In the genomic region with DNA sequence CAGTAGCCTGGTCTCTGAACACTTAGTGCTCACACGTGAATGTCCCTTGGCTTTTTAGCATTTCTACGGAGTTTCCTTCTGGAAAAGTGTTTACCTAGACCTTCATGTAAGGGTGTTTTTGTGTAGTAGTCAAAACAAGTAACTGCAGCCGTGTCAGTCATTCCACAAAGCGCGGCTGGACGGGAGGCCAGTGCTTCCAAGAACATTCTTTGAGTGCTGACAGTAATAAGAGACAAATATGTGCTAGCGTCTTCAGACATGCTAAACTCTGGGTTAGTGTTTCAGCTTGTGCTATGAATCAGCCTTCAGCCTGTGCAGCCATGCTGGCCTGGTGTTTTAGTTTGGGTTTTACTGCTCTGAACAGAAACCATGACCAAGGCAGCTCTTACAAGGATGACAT, we compare ENCODE assay signal across 30 mouse cellular contexts. TPM values are rescaled to one million over a fixed set of nuclear protein-coding genes. Genes with fewer than 3 reads are reported as not detected.
A peak's percentile ranks its signal among the peaks of the same experiment; 100 is the strongest.
DNase-seq lines count a peak whose midpoint lies in the region; ATAC-seq and TF ChIP-seq lines count a peak whose summit lies in the region.
"Had no signal": no experiment of that assay in that cellular context is flagged by ENCODE, and none has a peak within 500 bp of the region (broad histone marks: within the 10 kb centered on the region; RNA-seq: fewer than 3 reads in every experiment).

No protein-coding gene starts in this region.

- H3K27ac ChIP-seq in embryonic facial prominence, embryonic 12.5 days, result 0 out of 2 replicates have a peak overlapping the region, but pooled peaks have one; percentile 6
- no peak overlapping the region for H3K27ac ChIP-seq in embryonic facial prominence, embryonic 10.5 days (replicated peaks)
- H3K27ac ChIP-seq: heart, adult 2 months; heart, embryonic 13.5 days; hindbrain, embryonic 14.5 days; kidney, embryonic 15.5 days; limb, embryonic 12.5 days; liver, embryonic 12.5 days; midbrain, embryonic 10.5 days; midbrain, embryonic 15.5 days had no signal

- no peak for TF ChIP-seq POLR2A in lung, adult 2 months (IDR thresholded peaks at IDR 0.05; ENCODE audit: borderline replicate concordance, extremely low read depth, low read depth, low read length)

- ATAC-seq in embryonic facial prominence, embryonic 12.5 days (ENCODE audit: insufficient number of reproducible peaks, insufficient read depth, low FRiP score, low TSS enrichment), result no peak
- ATAC-seq: liver, embryonic 12.5 days; liver, postnatal 0 days had no signal

- no peak for DNase-seq in embryonic facial prominence, embryonic 10.5 days (ENCODE audit: low spot score)
- peak; percentile 14 to 17 for DNase-seq in gastrocnemius, adult 8-10 months (ENCODE audit: low spot score in 2 of 2)
- DNase-seq in gastrocnemius, postnatal 10 days, result no peak
- peak; percentile 32 for DNase-seq in lung, postnatal 10 days
- DNase-seq in lung, adult 2 months, result no peak
- DNase-seq in frontal cortex, postnatal 10 days (ENCODE audit: low spot score in 2 of 2), result no peak
- no peak for DNase-seq in liver
- DNase-seq: adrenal gland, adult 8-10 months; cerebellum, adult 2 months; cerebellum, postnatal 14 days; heart, adult 2 months; heart, postnatal 10 days; kidney, adult 18-20 months; kidney, postnatal 25 days; right cerebral cortex, postnatal 4 days; thymus, adult 2 months; thymus, postnatal 36 days had no signal

- no peaks in the 10 kb centered on the region for H3K27me3 ChIP-seq in embryonic facial prominence, embryonic 12.5 days
- no peaks in the 10 kb centered on the region for H3K27me3 ChIP-seq in embryonic facial prominence, embryonic 10.5 days (replicated peaks; ENCODE audit: low read depth, poor library complexity, severe bottlenecking)
- H3K27me3 ChIP-seq: CH12.LX; heart, embryonic 13.5 days; kidney, embryonic 15.5 days; limb, embryonic 12.5 days; liver, embryonic 12.5 days; midbrain, embryonic 15.5 days had no signal

- H3K4me1 ChIP-seq in embryonic facial prominence, embryonic 12.5 days, result no peaks in the 10 kb centered on the region; the same call in 1 of the 2 replicates
- no peaks in the 10 kb centered on the region for H3K4me1 ChIP-seq in embryonic facial prominence, embryonic 10.5 days
- no peaks in the 10 kb centered on the region for H3K4me1 ChIP-seq in lung, adult 2 months (ENCODE audit: control insufficient read depth, insufficient read depth, low read length)
- H3K4me1 ChIP-seq: heart, embryonic 13.5 days; kidney, embryonic 15.5 days; liver, embryonic 12.5 days; midbrain, embryonic 10.5 days; midbrain, embryonic 15.5 days had no signal

- WGBS in embryonic facial prominence, embryonic 12.5 days, result 80% methylated on average over 7 of the region's 7 CpGs
- WGBS in embryonic facial prominence, embryonic 10.5 days, result 89% methylated on average over 7 of the region's 7 CpGs
- 79% methylated on average over 7 of the region's 7 CpGs for WGBS in lung, adult 2 months

- peaks cover 54% of the 10 kb centered on the region for H3K36me3 ChIP-seq in embryonic facial prominence, embryonic 12.5 days
- H3K36me3 ChIP-seq in embryonic facial prominence, embryonic 10.5 days (replicated peaks), result peaks cover 88% of the 10 kb centered on the region

- H3K4me3 ChIP-seq in embryonic facial prominence, embryonic 12.5 days, result no peak overlapping the region
- H3K4me3 ChIP-seq in embryonic facial prominence, embryonic 10.5 days, result no peak overlapping the region
- no peak overlapping the region for H3K4me3 ChIP-seq in lung, adult 2 months (replicated peaks; ENCODE audit: extremely low read depth, low read depth, low read length)
- H3K4me3 ChIP-seq: erythroblast, embryonic 14.5 days; heart, adult 2 months; heart, embryonic 13.5 days; kidney, embryonic 15.5 days; limb, embryonic 12.5 days; liver, embryonic 12.5 days; midbrain, embryonic 10.5 days; midbrain, embryonic 15.5 days had no signal

- no peak for TF ChIP-seq CTCF in lung, adult 2 months (IDR thresholded peaks at IDR 0.05; ENCODE audit: insufficient read depth, low read length)

- H3K9ac ChIP-seq in embryonic facial prominence, embryonic 12.5 days, result no peak overlapping the region
- H3K9ac ChIP-seq: heart, embryonic 13.5 days; hindbrain, embryonic 14.5 days; kidney, embryonic 15.5 days; limb, embryonic 12.5 days; liver, embryonic 12.5 days; liver, postnatal 0 days; midbrain, embryonic 15.5 days had no signal

- H3K9me3 ChIP-seq in embryonic facial prominence, embryonic 12.5 days, result no peaks in the 10 kb centered on the region
- H3K9me3 ChIP-seq in embryonic facial prominence, embryonic 10.5 days, result no peaks in the 10 kb centered on the region
- H3K9me3 ChIP-seq: heart, embryonic 13.5 days; kidney, embryonic 15.5 days; limb, embryonic 12.5 days; liver, embryonic 12.5 days; midbrain, embryonic 10.5 days; midbrain, embryonic 15.5 days had no signal

- no peak overlapping the region for H3K4me2 ChIP-seq in embryonic facial prominence, embryonic 12.5 days (replicated peaks)
- H3K4me2 ChIP-seq: heart, embryonic 13.5 days; kidney, embryonic 15.5 days; limb, embryonic 12.5 days; liver, embryonic 12.5 days; midbrain, embryonic 15.5 days had no signal

RNA-seq across cellular contexts. Expression of a gene that starts 20.1 kb away (rescaled TPM):
- polyA plus RNA-seq in embryonic facial prominence, embryonic 12.5 days (2016; fragmentation: Nextera tagmentation; extraction: Ambion mirVana), result 92.0 and 94.8 TPM in 2 replicates
- 109 and 122 TPM in 2 replicates for polyA plus RNA-seq in embryonic facial prominence, embryonic 10.5 days (2016; fragmentation: Nextera tagmentation; extraction: Ambion mirVana)
- 10 to 100 TPM; 27.0 to 41.8 (median 39.7) TPM for total RNA-seq in gastrocnemius, adult 8-10 months (2022)
- 10 to 100 TPM; 68.4 to 70.7 TPM for total RNA-seq in gastrocnemius, postnatal 10 days (2021)
- polyA plus RNA-seq in lung, adult 2 months (2012; rRNA removed), result 5.2 and 6.2 TPM in 2 replicates

RNA-seq across cellular contexts. Expression of a gene that starts 24.1 kb away (rescaled TPM):
- polyA plus RNA-seq in embryonic facial prominence, embryonic 12.5 days (2016; fragmentation: Nextera tagmentation; extraction: Ambion mirVana), result 2.7 and 3.2 TPM in 2 replicates
- polyA plus RNA-seq in embryonic facial prominence, embryonic 10.5 days (2016; fragmentation: Nextera tagmentation; extraction: Ambion mirVana), result 0.62 and 2.0 TPM in 2 replicates
- under 1 TPM in 2 of 4 experiments, not detected in 2; 0.27 to 0.29 TPM for total RNA-seq in gastrocnemius, adult 8-10 months (2022)
- total RNA-seq in gastrocnemius, postnatal 10 days (2021), result not detected
- 0.20 and 0.65 TPM in 2 replicates for polyA plus RNA-seq in lung, adult 2 months (2012; rRNA removed)
- total RNA-seq: CH12.LX; heart, adult 2 months; heart, postnatal 10 days; hematopoietic stem cell, adult 5-6 weeks; megakaryocyte progenitor cell, adult 5-6 weeks had no signal
- polyA plus RNA-seq: erythroblast, embryonic 14.5 days; heart, adult 2 months; liver, postnatal 0 days had no signal

RNA-seq across cellular contexts. Expression of a gene that starts 28.5 kb away (rescaled TPM):
- polyA plus RNA-seq in embryonic facial prominence, embryonic 12.5 days (2016; fragmentation: Nextera tagmentation; extraction: Ambion mirVana), result 11.1 and 11.5 TPM in 2 replicates
- polyA plus RNA-seq in embryonic facial prominence, embryonic 10.5 days (2016; fragmentation: Nextera tagmentation; extraction: Ambion mirVana), result 6.5 and 6.8 TPM in 2 replicates
- total RNA-seq in gastrocnemius, adult 8-10 months (2022), result 1 to 10 TPM; 1.2 to 2.0 (median 1.4) TPM
- 1 to 10 TPM; 5.4 to 7.5 TPM for total RNA-seq in gastrocnemius, postnatal 10 days (2021)
- 11.5 and 12.0 TPM in 2 replicates for polyA plus RNA-seq in lung, adult 2 months (2012; rRNA removed)

RNA-seq across cellular contexts. Expression of a gene that starts 30.3 kb away (rescaled TPM):
- polyA plus RNA-seq in embryonic facial prominence, embryonic 12.5 days (2016; fragmentation: Nextera tagmentation; extraction: Ambion mirVana), result 1.5 and 1.8 TPM in 2 replicates
- polyA plus RNA-seq in embryonic facial prominence, embryonic 10.5 days (2016; fragmentation: Nextera tagmentation; extraction: Ambion mirVana), result 1.0 and 1.2 TPM in 2 replicates
- under 1 TPM; 0.34 to 0.68 (median 0.51) TPM for total RNA-seq in gastrocnemius, adult 8-10 months (2022)
- under 1 TPM; 0.66 to 0.77 TPM for total RNA-seq in gastrocnemius, postnatal 10 days (2021)
- polyA plus RNA-seq in lung, adult 2 months (2012; rRNA removed), result 0.24 and 0.32 TPM in 2 replicates
- total RNA-seq: hematopoietic stem cell, adult 5-6 weeks; megakaryocyte progenitor cell, adult 5-6 weeks had no signal
- polyA plus RNA-seq: erythroblast, embryonic 14.5 days had no signal

Comparison
In these comparisons a context has a peak if more than half of its experiments do, and no peak if none do; other contexts are left out.
1. DNase-seq: peak in gastrocnemius, adult 8-10 months (2 of 2) and lung, postnatal 10 days (single experiment); none in embryonic facial prominence, embryonic 10.5 days (single experiment), gastrocnemius, postnatal 10 days (single experiment), lung, adult 2 months (single experiment), frontal cortex, postnatal 10 days (0 of 2) and liver (single experiment).
2. RNA of a gene that starts 20.1 kb away (polyA plus RNA-seq): 109 to 122 TPM in embryonic facial prominence, embryonic 10.5 days and 92.0 to 94.8 TPM in embryonic facial prominence, embryonic 12.5 days; 5.2 to 6.2 TPM in lung, adult 2 months; every median in the first group is over 10 times any median in the second.